Mouse (Mus musculus) bone marrow macrophage, adult 2 months (primary cell): ENCODE data around the gene Iqch. TPM values are rescaled to one million over a fixed set of nuclear protein-coding genes. Genes with fewer than 3 reads are reported as not detected.
A peak's percentile ranks its signal among the peaks of the same experiment; 100 is the strongest.

Experiments
- H3K27ac ChIP-seq: 2 replicates; pipeline ENCODE4 v1.5.1; 2012; ENCODE audit warnings: low read depth, low read length; ENCODE audit not compliant: insufficient read depth
- H3K4me1 ChIP-seq: 2 replicates; pipeline ENCODE4 v1.6.1; 2012; ENCODE audit warnings: low read length; ENCODE audit not compliant: control insufficient read depth, insufficient read depth
- H3K4me3 ChIP-seq: 2 replicates; pipeline ENCODE4 v1.5.1; 2012; ENCODE audit warnings: mild to moderate bottlenecking, low read length, moderate library complexity; ENCODE audit not compliant: insufficient read depth
- CTCF ChIP-seq: IDR thresholded peaks from 2 replicates; pipeline ENCODE4 v1.5.1; 2012; ENCODE audit warnings: low read depth, mild to moderate bottlenecking, low read length, moderate library complexity
- POLR2A ChIP-seq: IDR thresholded peaks from 2 replicates; pipeline ENCODE4 v1.6.1; 2012; ENCODE audit warnings: mild to moderate bottlenecking, low read depth, low read length, borderline replicate concordance
- polyA plus RNA-seq: library from polyadenylated mRNA; stranded (reverse); fragments of >200 nt; gene quantifications from 2 replicates; pipeline ENCODE4 v1.2.4, GENCODE M21; 2012; ENCODE audit not compliant: missing spikeins, insufficient read depth, insufficient read length

The Iqch gene
- polyA plus RNA-seq, 1 experiment, result not detected

GRCm38 (mm10) chr9:63398611-63399462 is 203.5 kb downstream of the Iqch start, which contains the start of gene 2300009A05Rik:
TSS of gene 2300009A05Rik (minus strand) at chr9:63399246.
- peak within 1 kb of the TSS; percentile 93 for H3K27ac ChIP-seq
- H3K4me3 ChIP-seq, result peak within 1 kb of the TSS; percentile 100
- TF ChIP-seq POLR2A (peak; percentile 65; the same call in 1 of the 2 replicates), CTCF (no peak)
- 0 out of 2 replicates have a peak, but pooled peaks cover 3% of the 10 kb centered on the region for H3K4me1 ChIP-seq

- Histone ChIP-seq H3K4me3 (no peak overlapping the region), H3K27ac (no peak overlapping the region), H3K4me1 (0 out of 2 replicates have a peak, but pooled peaks cover 3% of the 10 kb centered on the region)
- TF ChIP-seq POLR2A (no peak), CTCF (no peak)
Measured at GRCm38 (mm10) chr9:63395612-63396011, 206.7 kb downstream of the Iqch start.

GRCm38 (mm10) chr9:63391307-63391706 is 211.0 kb downstream of the Iqch start:
- Histone ChIP-seq H3K4me3 (no peak overlapping the region), H3K4me1 (0 out of 2 replicates have a peak, but pooled peaks cover 3% of the 10 kb centered on the region), H3K27ac (no peak overlapping the region)
- no peak for TF ChIP-seq CTCF
- no peak for TF ChIP-seq POLR2A

GRCm38 (mm10) chr9:63382761-63383160 is 219.5 kb downstream of the Iqch start:
- TF ChIP-seq POLR2A (no peak), CTCF (no peak)
- Histone ChIP-seq H3K4me3 (no peak overlapping the region), H3K27ac (no peak overlapping the region), H3K4me1 (peaks cover 27% of the 10 kb centered on the region)

- TF ChIP-seq CTCF (no peak), POLR2A (no peak)
- peaks cover 29% of the 10 kb centered on the region for H3K4me1 ChIP-seq
- H3K27ac ChIP-seq, result no peak overlapping the region
- H3K4me3 ChIP-seq, result no peak overlapping the region
Measured at GRCm38 (mm10) chr9:63380326-63380725, 222.0 kb downstream of the Iqch start.

- Histone ChIP-seq H3K27ac (peak overlapping the region; percentile 82), H3K4me1 (peaks cover 19% of the 10 kb centered on the region), H3K4me3 (peak overlapping the region; percentile 91)
- TF ChIP-seq POLR2A, result no peak
- no peak for TF ChIP-seq CTCF
Measured at GRCm38 (mm10) chr9:63378174-63378573, 224.1 kb downstream of the Iqch start.

DNA sequence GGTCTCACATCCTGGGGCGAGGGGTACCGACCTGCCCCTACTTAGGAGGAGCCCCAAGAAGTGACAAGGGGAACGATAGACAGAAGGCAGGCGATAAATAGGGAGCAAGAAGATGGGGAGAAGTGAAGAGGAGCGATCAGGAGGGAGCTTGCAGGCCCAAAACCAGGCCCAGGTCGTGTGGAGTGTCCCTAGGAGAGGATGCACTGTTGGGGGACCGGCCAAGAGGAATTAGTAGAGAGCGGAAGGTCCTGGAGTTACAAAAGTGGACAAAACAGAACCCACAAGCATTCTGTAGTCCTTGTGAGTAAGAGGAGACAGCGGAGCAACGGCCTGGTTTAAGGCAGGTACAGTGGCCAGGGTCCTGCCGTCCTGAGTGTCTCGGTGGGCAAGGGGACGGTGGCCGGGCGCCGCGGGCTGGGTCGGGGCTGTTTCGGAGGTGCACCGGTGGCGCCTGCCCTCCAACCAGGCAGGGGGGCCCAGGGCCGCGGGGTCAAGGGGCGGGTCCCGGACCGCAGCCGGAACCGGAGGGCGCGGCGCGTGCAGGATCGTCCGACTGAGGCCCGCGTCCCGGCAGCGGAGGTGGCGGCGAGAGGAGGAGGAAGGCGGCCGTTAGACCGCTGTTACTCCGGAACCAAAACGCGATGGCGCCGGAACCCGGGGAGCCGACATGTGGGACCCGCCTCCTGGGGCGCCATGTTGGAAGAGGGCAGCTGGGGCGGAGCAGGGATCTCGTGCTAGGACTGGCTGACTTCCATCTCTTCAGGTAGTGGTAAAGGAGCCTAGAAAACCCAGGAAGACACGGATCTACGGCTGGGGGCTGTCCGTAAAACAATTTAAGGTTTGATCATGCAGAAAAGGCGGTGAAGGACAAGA is 224.8 kb downstream of the Iqch start, which contains the start of gene Map2k5:
Map2k5 (minus strand) TSS at position 633 of the 873 bp plus-strand sequence.
- H3K4me1 ChIP-seq, result peaks cover 15% of the 10 kb centered on the region
- H3K4me3 ChIP-seq, result peak within 1 kb of the TSS; percentile 91
- H3K27ac ChIP-seq, result peak within 1 kb of the TSS; percentile 82
- TF ChIP-seq POLR2A, result no peak

- Histone ChIP-seq H3K4me1 (peaks cover 9% of the 10 kb centered on the region; the same call in 1 of the 2 replicates), H3K27ac (no peak overlapping the region), H3K4me3 (no peak overlapping the region)
- TF ChIP-seq CTCF (no peak), POLR2A (no peak)
Measured at GRCm38 (mm10) chr9:63373315-63373714, 229.0 kb downstream of the Iqch start.

GRCm38 (mm10) chr9:63372541-63372940 is 229.8 kb downstream of the Iqch start:
- Histone ChIP-seq H3K4me3 (no peak overlapping the region), H3K27ac (no peak overlapping the region), H3K4me1 (peaks cover 9% of the 10 kb centered on the region; the same call in 1 of the 2 replicates)
- no peak for TF ChIP-seq POLR2A
- no peak for TF ChIP-seq CTCF

Other genes with a start within 250 kb of the Iqch start
- gene Map2k5, start 224.6 kb downstream of the Iqch start, polyA plus RNA-seq, result 21.0 and 25.3 TPM in 2 replicates
- gene 2300009A05Rik, start 203.2 kb downstream of the Iqch start, polyA plus RNA-seq, result 32.4 and 38.6 TPM in 2 replicates
- 46.2 and 46.5 TPM in 2 replicates for gene Aagab, start 167 bp upstream of the Iqch start, polyA plus RNA-seq
- 6.5 and 6.9 TPM in 2 replicates for gene Smad3, start 155.5 kb upstream of the Iqch start, polyA plus RNA-seq